Comparison of ENCODE assay signal across 26 mouse cellular contexts in the genomic region with DNA sequence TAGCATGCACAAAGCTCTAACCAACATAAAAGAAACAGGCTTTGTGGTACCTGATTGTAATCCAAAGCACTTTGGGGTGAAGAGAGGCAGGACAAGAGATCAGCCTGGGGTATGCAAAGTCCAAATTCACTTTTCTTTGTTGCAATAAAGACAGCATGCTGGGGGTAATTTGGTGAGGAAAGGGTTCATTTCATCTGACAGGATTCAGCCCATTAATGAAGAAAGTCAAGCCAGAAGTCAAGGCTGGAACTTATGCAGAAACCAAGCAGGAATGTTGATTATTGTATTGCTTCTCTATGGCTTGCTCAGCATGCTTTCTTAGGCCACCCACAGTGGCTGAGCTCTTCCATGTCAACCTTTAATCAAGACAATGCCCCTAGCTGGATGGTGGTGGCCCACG. TPM values are rescaled to one million over a fixed set of nuclear protein-coding genes. Genes with fewer than 3 reads are reported as not detected.
"Had no signal": no experiment of that assay in that cellular context is flagged by ENCODE, and none has a peak within 500 bp of the region (broad histone marks: within the 10 kb centered on the region; RNA-seq: fewer than 3 reads in every experiment).

No protein-coding gene starts in this region.

- H3K36me3 ChIP-seq: heart, embryonic 10.5 days; heart, embryonic 12.5 days; hindbrain, embryonic 10.5 days; hindbrain, embryonic 12.5 days; intestine, embryonic 15.5 days; kidney, embryonic 15.5 days; limb, embryonic 13.5 days; limb, embryonic 15.5 days; liver, embryonic 12.5 days had no signal

- DNase-seq: gastrocnemius, adult 2 months; gastrocnemius, postnatal 10 days; gastrocnemius, postnatal 25 days; heart, adult 18-20 months; heart, postnatal 10 days; heart, postnatal 4 days; kidney, adult 2 months; kidney, adult 9 months; kidney, postnatal 10 days; kidney, postnatal 25 days; kidney, postnatal 4 days; layer of hippocampus, postnatal 36 days; left cerebral cortex, postnatal 4 days had no signal

- H3K9me3 ChIP-seq: heart, embryonic 10.5 days; hindbrain, embryonic 12.5 days; intestine, embryonic 15.5 days; kidney, embryonic 15.5 days; limb, embryonic 15.5 days had no signal

- H3K27ac ChIP-seq: gastrocnemius, adult 2 months; heart, embryonic 10.5 days; hindbrain, embryonic 10.5 days; hindbrain, embryonic 12.5 days; hindbrain, embryonic 14.5 days; intestine, embryonic 15.5 days; kidney, embryonic 15.5 days; layer of hippocampus, adult 2 months; limb, embryonic 13.5 days; limb, embryonic 15.5 days; liver, embryonic 12.5 days; liver, embryonic 14.5 days had no signal

- H3K9ac ChIP-seq: heart, embryonic 12.5 days; hindbrain, embryonic 12.5 days; hindbrain, embryonic 14.5 days; intestine, embryonic 15.5 days; kidney, embryonic 15.5 days; limb, embryonic 13.5 days; limb, embryonic 15.5 days; liver, embryonic 12.5 days; liver, embryonic 14.5 days had no signal

- H3K27me3 ChIP-seq: heart, embryonic 12.5 days; hindbrain, embryonic 12.5 days; intestine, embryonic 15.5 days; kidney, embryonic 15.5 days; limb, embryonic 13.5 days; limb, embryonic 15.5 days had no signal

- H3K4me3 ChIP-seq: gastrocnemius, adult 2 months; heart, embryonic 10.5 days; heart, embryonic 12.5 days; hindbrain, embryonic 10.5 days; hindbrain, embryonic 12.5 days; intestine, embryonic 15.5 days; kidney, embryonic 15.5 days; layer of hippocampus, adult 2 months; limb, embryonic 13.5 days; limb, embryonic 15.5 days; liver, embryonic 12.5 days had no signal

RNA-seq across cellular contexts. Expression of a gene that starts 5.6 kb away (rescaled TPM):
- polyA plus RNA-seq: inflammation-experienced regulatory T-cells, adult 6 months had no signal
